Mouse (Mus musculus) layer of hippocampus, postnatal 25 days (tissue): Measurements from ENCODE around the gene Dok4. TPM values are rescaled to one million over a fixed set of nuclear protein-coding genes. Genes with fewer than 3 reads are reported as not detected.

Experiments
- DNase-seq, 2 experiments: peaks; one replicate each; pipeline ENCODE4 v3.0.0; 2022; ENCODE audit warnings: mixed read lengths in 2 of 2, low spot score in 1 of 2; ENCODE audit errors: extremely low spot score in 1 of 2
- total RNA-seq, 2 experiments: library from RNA; stranded (reverse); gene quantifications; 2 replicates each; pipeline ENCODE4 v1.2.3; 2021

Gene Dok4
- total RNA-seq, 2 experiments from 2014 or later, result 31.2 to 32.7 TPM

GRCm38 (mm10) chr8:94888383-94889036 is 12.4 kb upstream of the Dok4 start:
- DNase-seq, result no peak

DNA sequence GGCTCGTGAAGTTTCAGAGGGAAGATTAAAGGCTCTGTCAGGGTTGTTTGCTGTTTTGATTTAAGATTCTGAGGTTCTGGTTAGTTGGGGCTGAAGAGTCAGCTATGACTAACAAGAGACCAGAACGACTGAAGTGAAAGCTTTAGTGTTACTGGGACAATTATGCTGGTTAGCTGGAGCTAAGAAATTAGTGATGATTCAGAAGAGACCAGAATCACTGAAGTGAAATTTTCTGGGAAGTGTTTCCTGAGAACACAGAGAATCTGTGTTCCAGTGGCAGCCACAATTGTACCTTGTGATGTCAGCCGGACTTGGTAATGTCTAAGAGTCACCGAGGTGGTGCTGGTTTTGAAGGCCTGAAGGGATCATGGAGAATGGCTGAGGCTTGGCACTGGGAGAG is 4.6 kb upstream of the Dok4 start:
- no peak for DNase-seq

DNA sequence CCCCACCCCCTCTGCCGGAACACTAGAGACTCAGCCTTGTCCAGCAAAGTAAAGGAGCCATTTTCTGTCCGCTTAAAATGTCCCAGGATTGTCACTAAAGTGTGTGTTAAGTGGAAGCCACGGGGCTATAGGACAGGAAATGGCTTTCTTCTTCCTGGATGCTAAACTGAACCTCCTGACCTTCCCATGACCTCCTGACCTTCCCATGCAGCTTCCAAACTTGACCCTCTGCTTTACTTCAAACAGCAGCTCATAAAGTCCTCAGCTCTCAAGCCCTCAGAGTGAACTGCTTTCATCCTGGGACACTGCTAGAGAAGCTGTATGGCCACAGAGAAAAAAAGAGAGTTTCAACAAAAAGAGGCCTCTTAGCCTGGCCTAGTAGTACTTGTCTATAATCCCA is 690 bp upstream of the Dok4 start:
- no peak for DNase-seq

- DNase-seq, result no peak
These were observed 319 bp downstream of the Dok4 start for GRCm38 (mm10) chr8:94875871-94876150.

GRCm38 (mm10) chr8:94875096-94875870 is 847 bp downstream of the Dok4 start:
- DNase-seq, result no peak

- peak; percentile 59 to 79 for DNase-seq
These were observed 1.8 kb downstream of the Dok4 start for GRCm38 (mm10) chr8:94874358-94874757.

GRCm38 (mm10) chr8:94872576-94872975 is 3.6 kb downstream of the Dok4 start:
- no peak for DNase-seq

GRCm38 (mm10) chr8:94872156-94872555 is 4.0 kb downstream of the Dok4 start:
- DNase-seq, result no peak

DNA sequence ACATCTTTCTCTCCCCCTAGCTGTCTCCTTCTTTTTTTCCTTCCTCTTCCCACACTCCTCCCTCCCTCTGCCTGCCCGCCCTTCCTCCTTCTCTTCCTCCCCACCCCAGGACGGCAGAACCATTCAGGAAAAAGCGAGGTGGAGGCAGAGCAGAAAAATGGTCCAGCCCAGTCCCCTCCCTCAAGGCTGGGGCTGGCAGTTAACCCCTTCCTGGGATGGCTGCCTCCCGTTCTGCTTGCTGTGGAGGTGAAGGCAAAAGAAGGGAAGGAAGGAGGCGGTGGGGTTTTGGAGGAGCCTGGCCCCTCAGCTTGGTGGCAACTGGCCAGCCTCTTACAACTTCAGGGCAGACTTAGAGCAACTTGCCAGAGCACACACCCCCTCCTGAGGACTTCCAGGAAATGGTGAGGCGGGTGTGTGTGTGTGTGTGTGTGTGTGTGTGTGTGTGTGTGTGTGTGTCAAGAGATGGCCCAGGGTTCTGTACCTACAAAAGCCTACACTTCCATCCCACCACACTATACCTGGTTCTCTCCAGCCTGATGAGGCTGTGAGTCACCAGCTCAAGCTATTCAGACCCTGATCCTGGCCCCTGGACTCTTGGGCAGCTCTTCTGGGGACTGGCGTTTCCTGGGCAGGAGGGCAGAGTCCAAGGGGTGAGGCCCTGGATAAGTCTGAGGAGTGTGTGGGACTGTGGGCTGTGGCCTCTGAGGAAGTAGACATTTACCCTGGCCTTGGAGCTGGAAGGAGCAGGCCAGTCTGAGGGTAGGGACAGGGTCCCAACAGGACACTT is 4.8 kb downstream of the Dok4 start:
- DNase-seq, result peak; percentile 46 to 49

DNA sequence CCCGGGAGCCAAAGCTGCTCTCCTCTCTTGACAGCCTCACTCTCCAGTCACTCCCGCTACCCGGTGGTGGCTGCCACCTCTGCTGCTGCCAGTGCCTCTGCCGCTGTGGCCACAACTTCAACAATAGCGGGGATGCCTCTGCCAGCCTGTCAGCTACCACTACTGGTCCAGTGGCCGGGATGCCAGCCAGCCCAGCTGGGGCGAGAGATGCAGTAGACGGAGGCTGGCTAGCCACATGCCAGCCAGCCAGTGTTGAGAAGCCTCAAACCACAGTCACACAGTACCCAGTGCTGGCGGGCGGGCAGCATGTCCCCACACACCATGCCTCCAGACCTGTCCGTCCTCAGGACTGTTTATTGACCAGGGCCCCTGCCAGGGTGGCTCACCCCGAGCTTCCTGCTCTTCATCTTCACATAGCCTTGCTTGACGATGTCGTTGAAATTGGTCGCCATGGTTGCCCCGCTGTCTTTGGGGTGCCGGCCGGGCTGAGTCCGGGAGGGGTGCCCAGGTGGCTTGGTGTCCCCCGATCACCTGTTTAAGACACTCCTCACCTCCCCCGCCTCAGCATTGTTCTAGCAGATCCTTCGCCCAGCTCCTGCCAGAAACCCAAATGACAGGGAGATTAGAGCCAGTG is 5.5 kb downstream of the Dok4 start:
- peak; percentile 48 to 50 for DNase-seq

DNA sequence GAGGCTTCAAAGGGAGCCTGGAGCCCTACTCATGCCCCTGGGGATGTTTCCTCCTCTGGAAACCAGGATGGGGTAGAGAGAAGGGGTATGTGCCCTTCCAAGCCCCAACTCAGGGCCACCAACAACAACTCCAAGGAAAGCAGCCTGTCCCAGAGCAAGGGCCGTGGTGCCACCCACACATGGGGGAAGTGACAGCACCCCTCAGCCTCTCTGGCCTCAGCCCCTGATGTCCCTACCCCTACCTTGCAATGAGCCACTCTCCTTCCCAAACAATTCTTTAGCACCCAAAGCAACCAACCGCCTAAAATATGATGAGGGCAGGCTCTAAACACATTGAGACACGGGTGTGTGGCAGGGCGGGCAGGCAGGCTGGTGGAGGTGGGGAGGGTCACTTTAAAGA is 6.1 kb downstream of the Dok4 start:
- DNase-seq, result no peak

DNA sequence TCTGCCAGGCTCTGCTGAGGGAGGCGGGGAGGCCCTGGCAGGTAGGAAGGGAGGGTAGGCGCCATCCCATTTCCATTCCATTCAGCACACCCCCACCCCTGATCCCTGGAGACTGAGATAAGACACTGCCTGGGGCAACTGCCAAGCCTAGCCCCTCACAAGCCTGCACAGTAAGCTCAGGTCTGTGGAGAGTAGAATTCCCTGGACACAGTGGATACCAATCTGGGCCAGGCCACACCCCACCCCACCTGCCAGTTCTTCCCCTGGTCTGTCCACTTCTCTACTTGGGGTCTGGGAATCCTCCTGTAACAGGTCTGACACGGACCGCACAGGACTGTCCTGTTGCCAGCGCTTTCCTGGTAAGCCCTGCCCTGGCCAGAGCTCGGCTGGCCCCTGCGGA is 7.0 kb downstream of the Dok4 start:
- DNase-seq, result no peak

DNA sequence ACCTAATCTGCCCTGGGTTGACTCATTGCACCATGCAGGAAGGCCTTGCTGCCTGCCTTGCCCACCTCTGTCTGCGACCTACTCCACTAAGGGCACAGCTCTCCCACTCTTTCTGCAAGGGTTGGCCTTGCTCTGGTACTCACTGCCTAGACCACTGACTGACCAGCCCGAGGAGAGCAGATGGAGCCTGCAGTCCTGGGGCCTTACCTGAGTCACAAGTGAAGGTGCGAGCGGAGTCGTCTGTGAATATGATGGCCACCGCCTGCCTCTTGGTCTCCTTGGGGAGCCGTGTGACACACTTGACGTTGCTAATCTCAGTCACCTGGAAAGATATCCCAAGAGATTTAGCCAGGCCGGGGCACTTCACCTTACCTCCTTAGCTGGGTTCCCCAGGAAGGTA is 9.2 kb downstream of the Dok4 start:
- DNase-seq, result no peak

DNA sequence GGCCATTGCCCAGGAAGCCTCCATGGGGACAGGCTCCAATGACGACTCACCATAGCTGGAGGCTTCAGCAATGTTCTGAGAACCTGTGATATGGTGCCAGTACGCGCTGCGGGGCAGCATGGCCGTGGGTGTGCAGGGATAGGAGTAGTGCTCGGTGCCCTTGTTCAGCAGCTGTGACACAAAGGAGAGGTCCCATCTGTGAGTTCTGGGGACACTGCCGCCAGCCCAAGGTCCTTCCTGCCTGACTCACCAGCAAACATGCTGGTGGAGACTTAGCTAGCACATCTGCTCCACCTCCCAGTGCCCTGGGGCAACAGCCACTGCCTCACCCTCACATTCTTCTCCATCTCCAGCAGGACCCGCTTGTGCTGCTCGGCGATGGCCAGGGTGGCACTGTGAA is 10.8 kb downstream of the Dok4 start:
- no peak for DNase-seq

- no peak for DNase-seq
These were observed 12.0 kb downstream of the Dok4 start for GRCm38 (mm10) chr8:94863897-94864673.

DNA sequence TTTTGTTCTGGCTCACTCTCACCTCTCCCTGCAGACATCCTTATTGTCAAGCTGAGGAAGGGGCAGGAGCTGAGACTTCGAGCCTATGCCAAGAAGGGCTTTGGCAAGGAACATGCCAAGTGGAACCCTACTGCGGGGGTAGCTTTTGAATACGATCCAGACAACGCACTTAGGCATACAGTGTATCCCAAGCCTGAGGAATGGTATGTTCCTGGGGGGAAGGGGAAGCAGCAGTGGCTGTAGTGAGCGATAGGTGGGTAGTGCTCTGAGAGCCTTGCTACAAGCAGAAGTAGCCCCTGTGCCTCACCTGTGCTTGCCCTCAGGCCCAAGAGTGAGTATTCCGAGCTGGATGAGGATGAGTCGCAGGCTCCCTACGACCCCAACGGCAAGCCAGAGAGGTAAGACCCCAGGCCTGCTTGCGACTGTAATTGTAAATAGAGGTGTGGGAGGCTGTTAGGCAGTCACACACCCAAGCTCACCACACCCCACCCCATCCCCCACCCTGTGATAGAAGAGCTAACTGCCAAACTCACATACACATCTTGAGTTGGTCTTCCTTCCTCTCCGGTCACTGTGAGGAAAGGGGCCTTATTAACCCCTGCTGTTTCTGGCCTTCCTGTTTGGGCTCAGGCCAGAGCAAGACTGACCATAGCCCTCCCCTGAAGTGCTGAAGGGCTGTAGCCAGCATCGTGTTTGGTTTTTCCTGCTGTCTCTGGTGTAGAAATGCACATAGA is 13.5 kb downstream of the Dok4 start:
- DNase-seq, result no peak

GRCm38 (mm10) chr8:94861352-94861910 is 14.7 kb downstream of the Dok4 start:
- DNase-seq, result peak in 1 of 2 experiments; percentile 71

- peak; percentile 93 to 95 for DNase-seq
These were observed 18.6 kb downstream of the Dok4 start, which contains the start of gene Polr2c for GRCm38 (mm10) chr8:94857346-94858173. TSS of gene Polr2c (plus strand) at chr8:94857450.
